Mouse (Mus musculus): ENCODE results near the gene Mrps25. TPM values are rescaled to one million over a fixed set of nuclear protein-coding genes. Genes with fewer than 3 reads are reported as not detected.

Mrps25 gene
- total RNA-seq, 2 experiments from 2014 or later: 52.3 to 54.3 TPM

DNA sequence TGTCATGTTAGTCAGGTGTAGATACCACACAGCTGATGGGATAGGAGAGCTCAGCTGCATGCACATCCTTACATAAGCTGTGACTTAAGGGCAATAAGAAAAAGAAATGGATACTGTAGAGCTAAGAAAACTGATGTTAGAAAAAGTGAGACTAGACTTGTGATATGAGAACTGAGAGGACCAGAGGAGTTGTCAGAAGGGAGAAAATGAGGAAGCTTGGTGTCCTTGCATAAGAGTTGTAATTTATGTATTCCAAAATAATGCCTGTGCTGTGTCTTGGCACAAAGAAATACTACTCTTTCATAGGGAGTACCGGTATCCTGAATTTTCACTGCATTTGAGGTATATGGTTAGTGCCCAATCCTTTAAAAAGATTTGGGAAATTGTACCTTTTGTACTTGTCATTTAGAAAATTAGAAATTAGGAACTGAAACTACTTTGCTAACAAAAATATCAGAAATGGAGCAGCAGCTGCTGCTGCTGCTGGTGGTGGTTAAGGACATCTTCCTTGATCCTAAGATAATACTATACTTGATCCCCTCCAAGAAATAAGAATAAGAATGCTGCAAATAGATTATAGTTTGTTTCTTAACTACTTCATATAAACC lies 56.9 kb downstream of the Mrps25 start:
- DNase-seq: no peak

DNA sequence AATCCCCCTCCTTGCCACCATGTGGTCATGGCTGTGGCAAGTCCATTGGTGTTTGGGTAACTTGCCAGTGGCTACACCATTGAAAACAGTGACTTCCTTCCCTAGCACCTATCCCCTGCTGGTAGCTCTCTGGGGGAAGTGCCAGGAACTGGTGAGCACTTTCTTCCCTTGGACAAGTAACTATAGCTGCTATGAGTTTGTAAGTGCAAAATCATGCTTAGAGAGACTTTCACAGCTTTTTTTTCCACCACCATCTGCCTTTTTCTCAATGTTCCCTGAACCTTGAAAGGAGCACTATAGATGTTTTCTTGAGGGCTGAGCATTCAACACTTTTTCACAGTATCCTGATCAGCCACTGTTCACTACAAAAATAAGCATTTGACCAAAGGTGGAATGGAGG lies 59.3 kb downstream of the Mrps25 start:
- no peak for DNase-seq

Other genes starting within 250 kb of the Mrps25 start
- gene Fgd5, start 205.2 kb downstream of the Mrps25 start, total RNA-seq (2021): 10 to 100 TPM; 21.8 to 27.4 TPM
- gene Nr2c2, start 92.6 kb downstream of the Mrps25 start, total RNA-seq (2021): 10 to 100 TPM; 36.0 to 44.6 TPM
- 10 to 100 TPM; 20.0 to 21.7 TPM for gene Rbsn, start 30.9 kb upstream of the Mrps25 start, total RNA-seq (2021)
- not detected for gene Trh, start 60.6 kb upstream of the Mrps25 start, total RNA-seq (2021)